In the genomic region with DNA sequence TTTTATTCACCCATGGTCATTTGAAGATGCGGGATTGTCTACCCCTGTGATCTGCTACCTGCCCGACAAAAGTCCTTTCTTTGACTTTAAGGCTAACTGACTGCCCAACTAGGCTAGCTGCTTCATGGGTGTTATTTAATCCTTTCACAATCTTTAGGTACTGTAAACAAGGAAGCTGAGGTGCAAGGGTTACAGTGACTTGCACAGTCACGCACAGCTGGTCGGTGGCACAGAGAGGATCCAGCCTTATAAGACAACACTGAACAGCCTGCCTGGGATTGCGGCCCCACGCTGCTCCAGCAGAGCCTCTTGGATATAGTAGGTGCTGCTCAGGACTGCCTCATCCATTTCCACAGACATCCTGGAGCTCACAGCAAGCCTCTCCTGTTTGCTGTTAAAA, we compare ENCODE assay signal across 1 mouse cellular context.
TF ChIP-seq lines count a peak whose summit lies in the region.

No protein-coding gene starts in this region.

TF ChIP-seq in CH12.LX, 34 proteins besides CTCF, POLR2A, EP300 and RAD21:
- no peak for TF ChIP-seq HCFC1 (IDR thresholded peaks at IDR 0.05; ENCODE audit: low read depth, low read length)
- TF ChIP-seq MEF2A (IDR thresholded peaks at IDR 0.05; ENCODE audit: borderline replicate concordance, low read depth, low read length): no peak
- TF ChIP-seq ZC3H11A (IDR thresholded peaks at IDR 0.05; ENCODE audit: low read depth, low read length): no peak
- TF ChIP-seq CHD2 (IDR thresholded peaks at IDR 0.05; ENCODE audit: low read length): no peak
- TF ChIP-seq JUND (conservative IDR thresholded peaks at IDR 0.05; ENCODE audit: low read depth, low read length): no peak
- TF ChIP-seq ZKSCAN1 (IDR thresholded peaks at IDR 0.05; ENCODE audit: borderline replicate concordance, low read depth, low read length): no peak
- TF ChIP-seq JUN (IDR thresholded peaks at IDR 0.05; ENCODE audit: insufficient read depth, low read depth, low read length): no peak
- TF ChIP-seq POLR2AphosphoS2 (IDR thresholded peaks at IDR 0.05; ENCODE audit: low read depth, low read length): no peak
- TF ChIP-seq UBTF (IDR thresholded peaks at IDR 0.05; ENCODE audit: low read depth, low read length): no peak
- no peak for TF ChIP-seq NRF1 (IDR thresholded peaks at IDR 0.05; ENCODE audit: low read depth, low read length)
- no peak for TF ChIP-seq ETS1 (conservative IDR thresholded peaks at IDR 0.05; ENCODE audit: low read depth, low read length)
- TF ChIP-seq BHLHE40 (IDR thresholded peaks at IDR 0.05; ENCODE audit: low read depth, low read length): no peak
- TF ChIP-seq TBP (conservative IDR thresholded peaks at IDR 0.05; ENCODE audit: low read depth, low read length): no peak
TF ChIP-seq in CH12.LX: peak in this region for 0.
